17 mouse cellular contexts compared by ENCODE assay signal in the genomic region with DNA sequence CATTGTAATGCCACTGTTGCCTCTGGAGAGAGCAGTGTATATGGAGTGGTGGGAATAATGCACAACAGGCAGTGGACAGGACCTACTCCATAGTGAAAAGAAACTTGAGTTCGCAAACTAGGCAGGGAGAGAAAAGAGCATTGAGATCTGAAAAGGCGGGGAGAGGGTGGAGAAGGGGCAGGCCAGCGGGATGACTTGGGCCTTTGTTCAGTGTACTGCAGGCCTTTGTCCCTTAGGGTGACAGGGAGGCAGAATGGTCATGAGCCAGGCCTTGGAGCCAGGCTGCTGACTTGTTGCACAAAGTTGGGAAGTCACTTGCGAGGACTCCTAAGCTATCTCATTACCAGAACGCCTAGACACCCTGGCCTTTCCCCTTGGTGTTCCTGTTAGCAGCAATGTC. TPM values are rescaled to one million over a fixed set of nuclear protein-coding genes. Genes with fewer than 3 reads are reported as not detected.
DNase-seq lines count a peak whose midpoint lies in the region; ATAC-seq lines count a peak whose summit lies in the region.
"Had no signal": no experiment of that assay in that cellular context is flagged by ENCODE, and none has a peak within 500 bp of the region (broad histone marks: within the 10 kb centered on the region; RNA-seq: fewer than 3 reads in every experiment).

No protein-coding gene starts in this region.

- no peak for ATAC-seq in activated CD4-positive, CD25-positive, alpha-beta regulatory T cell, adult 4 months
- ATAC-seq: forebrain, postnatal 0 days; midbrain, embryonic 13.5 days had no signal

- peak; percentile 89 for DNase-seq in heart, adult 11 months
- no peak for DNase-seq in heart, adult 9 months (ENCODE audit: low spot score in 2 of 2)
- peak; percentile 4 to 54 for DNase-seq in layer of hippocampus, adult 18-20 months (ENCODE audit: low spot score in 2 of 2)
- no peak for DNase-seq in layer of hippocampus, postnatal 10 days (ENCODE audit: low spot score in 2 of 2)
- DNase-seq in brain, adult 2 months (ENCODE audit: low read depth, low spot score): peak; percentile 88
- peak; percentile 10 for DNase-seq in embryo, embryonic 11 days
- DNase-seq in testis, postnatal 14 days (ENCODE audit: low spot score): no peak
- DNase-seq: adrenal gland, postnatal 14 days; B cell, adult 2 months; cerebellum, adult 8-10 months; forebrain, postnatal 0 days; gastrocnemius, postnatal 10 days; kidney, adult 11 months; liver, embryonic 13.5 days; thymus, postnatal 25 days had no signal

RNA-seq across cellular contexts. Expression of a gene that starts 9.4 kb away (rescaled TPM):
- 100 to 1,000 TPM; 134 to 139 TPM for total RNA-seq in layer of hippocampus, adult 18-20 months (2021)
- 100 to 1,000 TPM; 109 to 119 TPM for total RNA-seq in layer of hippocampus, postnatal 10 days (2021)
- polyA plus RNA-seq in activated CD4-positive, CD25-positive, alpha-beta regulatory T cell, adult 4 months (2017; shearing (Covaris generic)): 100 to 1,000 TPM; 114 to 116 TPM

RNA-seq across cellular contexts. Expression of a gene that starts 25.9 kb away (rescaled TPM):
- 10 to 100 TPM; 62.2 to 64.0 TPM for total RNA-seq in layer of hippocampus, adult 18-20 months (2021)
- 10 to 100 TPM; 42.4 to 43.3 TPM for total RNA-seq in layer of hippocampus, postnatal 10 days (2021)
- 10 to 100 TPM; 17.3 to 18.2 TPM for polyA plus RNA-seq in activated CD4-positive, CD25-positive, alpha-beta regulatory T cell, adult 4 months (2017; shearing (Covaris generic))

Comparison
In these comparisons a context has a peak if more than half of its experiments do, and no peak if none do; other contexts are left out.
1. DNase-seq: peak in heart, adult 11 months (single experiment), layer of hippocampus, adult 18-20 months (2 of 2), brain, adult 2 months (single experiment) and embryo, embryonic 11 days (single experiment); none in heart, adult 9 months (0 of 2), layer of hippocampus, postnatal 10 days (0 of 2) and testis, postnatal 14 days (single experiment).